Mouse (Mus musculus): Measurements from ENCODE around the gene Rusc1. TPM values are rescaled to one million over a fixed set of nuclear protein-coding genes. Genes with fewer than 3 reads are reported as not detected.
A peak's percentile ranks its signal among the peaks of the same experiment; 100 is the strongest.
"Not testable (repeated sequence)": the region's sequence is repeated elsewhere in the genome, so short reads cannot be mapped to it uniquely, and the experiment has no call there.

The Rusc1 gene
- total RNA-seq, 2 experiments from 2014 or later, result 19.2 to 23.2 TPM

DNA sequence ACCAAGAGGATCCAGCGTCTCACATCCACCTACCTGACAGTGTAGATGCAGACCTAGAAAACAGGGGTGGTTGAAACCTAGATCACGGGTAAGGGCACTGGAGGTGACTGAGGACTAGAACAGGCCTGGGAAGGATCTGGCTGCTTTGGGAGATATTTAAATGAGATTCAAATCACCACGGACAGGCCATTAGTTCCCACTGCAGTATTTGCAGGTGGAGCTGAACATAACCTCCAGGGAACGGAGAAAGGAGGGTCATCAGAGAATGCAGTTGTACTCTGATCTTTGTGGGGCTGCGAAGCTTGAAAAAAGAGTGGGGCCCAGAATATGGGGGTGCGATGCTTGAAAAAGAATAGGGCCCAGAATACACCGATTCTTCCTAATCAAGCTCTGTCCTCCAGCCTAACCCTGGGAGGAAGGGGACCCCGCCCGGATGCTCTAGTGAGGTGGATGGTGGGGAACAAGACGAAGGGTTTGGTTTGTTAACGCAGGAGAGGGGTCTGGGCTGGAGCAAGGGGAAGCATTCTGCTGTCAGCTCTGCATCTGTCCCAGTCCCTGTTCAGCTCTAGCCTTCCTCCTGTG is 511 bp downstream of the Rusc1 start:
- no peak for DNase-seq

DNA sequence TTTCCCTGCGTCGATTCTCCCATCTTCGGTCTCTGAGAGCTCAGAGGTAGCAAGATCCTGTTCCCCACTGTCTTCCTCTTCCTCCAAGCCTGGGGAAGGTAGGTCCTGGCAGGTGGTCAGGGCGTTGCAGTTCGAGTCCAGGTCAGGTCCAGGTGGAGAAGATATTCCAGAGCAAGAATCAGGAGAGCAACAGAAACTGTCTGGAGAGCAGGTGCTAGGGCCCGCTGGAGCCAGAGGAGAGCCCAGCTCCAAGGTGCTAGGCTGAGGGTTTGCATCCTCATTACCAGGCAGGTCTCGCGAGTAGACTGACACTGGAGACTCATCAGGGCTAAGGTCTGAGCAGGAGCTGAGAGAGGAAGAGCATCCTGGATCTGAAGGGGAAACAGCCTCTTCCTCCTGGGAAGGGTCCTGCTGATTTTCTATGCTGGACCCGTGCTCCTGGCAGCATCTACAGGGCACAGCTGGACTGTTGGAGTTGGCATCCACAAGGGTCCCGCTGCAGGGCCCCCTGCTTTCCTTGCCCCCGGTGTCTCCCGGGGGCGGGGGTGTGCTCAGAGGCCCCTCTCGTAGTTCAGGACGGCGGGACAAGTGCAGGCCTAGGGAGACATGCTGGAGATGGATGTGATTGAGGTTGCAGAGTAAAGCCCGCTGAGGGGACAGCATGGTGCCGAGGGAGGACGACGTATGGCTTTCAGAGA is 1.2 kb downstream of the Rusc1 start:
- DNase-seq, result no peak

DNA sequence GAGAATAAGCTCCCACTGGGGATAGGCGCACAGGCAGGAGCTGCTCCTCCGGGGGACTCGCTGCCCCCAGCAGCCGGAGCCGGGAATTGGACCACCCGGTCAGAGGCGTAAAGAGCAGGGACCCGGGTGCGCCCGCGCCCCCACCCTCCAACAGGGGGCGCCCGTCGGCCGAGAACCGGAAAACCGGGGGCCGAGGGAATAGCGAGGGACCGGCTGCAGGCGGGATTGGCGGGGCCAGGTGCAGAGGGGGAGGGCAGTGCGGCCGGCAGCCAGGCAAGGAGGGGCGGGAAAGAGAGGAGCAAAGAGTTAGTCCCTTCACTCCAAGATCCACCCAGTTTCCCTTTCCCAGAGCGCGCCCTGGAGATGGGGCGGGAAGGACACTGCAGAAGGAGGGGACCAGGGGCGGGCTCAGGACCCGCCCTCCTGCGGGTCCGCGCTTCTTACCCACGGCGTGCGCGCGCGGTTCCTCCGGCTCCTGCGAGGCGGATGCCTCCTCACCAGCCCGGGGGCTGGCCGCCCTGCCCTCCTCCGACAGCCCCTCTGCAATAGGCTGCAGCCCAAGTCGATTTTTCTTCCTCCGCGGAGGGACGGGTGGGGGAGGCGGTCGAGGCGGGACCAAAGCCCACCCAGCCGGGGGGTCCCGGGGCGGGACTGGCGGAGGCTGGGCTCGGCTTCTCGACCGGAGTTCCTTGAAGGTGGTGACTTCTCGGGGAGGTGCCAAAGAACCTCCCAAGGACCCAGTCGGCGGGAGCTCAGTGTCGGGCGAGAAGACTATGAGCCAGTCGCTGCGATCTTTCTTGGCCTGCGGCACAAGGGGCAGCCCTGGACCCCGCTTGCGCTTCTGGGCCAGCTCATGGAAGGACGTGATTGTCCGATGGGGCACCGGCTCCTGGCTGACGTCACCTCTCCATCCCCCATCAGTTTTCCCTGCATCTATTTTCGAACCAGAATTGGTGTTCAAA is 2.1 kb downstream of the Rusc1 start:
- DNase-seq, result peak; percentile 92

DNA sequence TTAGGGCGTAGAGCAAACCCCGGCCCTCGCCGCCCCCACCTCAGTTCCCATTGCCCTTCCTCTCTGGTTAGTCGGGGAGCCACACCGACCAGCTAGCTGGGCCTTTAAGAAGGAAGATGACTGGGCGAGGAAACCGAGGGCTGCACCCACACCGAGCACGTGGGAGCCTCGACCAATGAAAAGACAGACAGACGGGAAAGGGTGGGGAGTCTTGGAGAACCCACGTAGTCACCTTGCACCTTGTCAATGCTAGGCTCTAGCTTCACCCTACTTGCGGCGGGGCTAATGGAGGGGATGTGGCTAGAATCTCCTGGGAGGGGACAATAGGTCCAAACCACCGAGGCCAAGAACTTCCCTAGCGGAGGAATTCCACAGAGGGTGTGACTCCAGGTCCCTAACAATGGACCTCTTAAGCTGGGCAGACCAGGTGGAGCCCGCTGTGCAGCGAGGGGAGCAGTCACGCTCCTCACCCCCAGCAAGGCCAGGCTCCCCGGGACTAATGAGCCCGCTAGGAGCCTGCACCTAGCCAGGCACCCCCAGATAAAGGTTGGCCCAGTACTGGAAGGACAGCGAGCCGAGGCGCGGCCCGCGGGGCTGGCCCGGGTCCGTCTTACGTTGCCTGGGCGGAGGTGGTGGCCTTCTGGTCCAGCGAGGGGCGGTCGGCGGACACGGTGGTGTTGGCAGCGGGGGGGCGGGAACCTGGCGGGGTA is 3.1 kb downstream of the Rusc1 start:
- peak; percentile 91 for DNase-seq

DNA sequence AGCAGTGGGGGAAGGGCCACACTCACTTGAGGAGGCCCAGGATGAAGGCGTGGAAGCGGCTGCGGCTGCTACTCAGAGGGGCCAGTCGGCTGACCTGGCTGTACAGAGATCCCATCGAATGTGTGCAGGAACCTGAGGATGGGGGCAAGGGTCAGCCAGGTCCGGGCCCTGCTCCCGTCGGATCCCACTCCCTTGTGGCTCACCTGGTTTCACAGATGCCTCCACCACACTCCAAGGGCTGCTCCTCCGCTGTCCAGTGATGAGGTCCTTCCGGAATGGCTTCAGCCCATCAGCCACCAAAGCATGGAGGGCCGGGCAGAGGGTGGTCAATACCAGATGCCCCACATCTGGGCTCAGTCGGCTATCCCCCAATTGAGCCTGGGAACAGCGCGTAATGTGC is 4.1 kb downstream of the Rusc1 start:
- no peak for DNase-seq

DNA sequence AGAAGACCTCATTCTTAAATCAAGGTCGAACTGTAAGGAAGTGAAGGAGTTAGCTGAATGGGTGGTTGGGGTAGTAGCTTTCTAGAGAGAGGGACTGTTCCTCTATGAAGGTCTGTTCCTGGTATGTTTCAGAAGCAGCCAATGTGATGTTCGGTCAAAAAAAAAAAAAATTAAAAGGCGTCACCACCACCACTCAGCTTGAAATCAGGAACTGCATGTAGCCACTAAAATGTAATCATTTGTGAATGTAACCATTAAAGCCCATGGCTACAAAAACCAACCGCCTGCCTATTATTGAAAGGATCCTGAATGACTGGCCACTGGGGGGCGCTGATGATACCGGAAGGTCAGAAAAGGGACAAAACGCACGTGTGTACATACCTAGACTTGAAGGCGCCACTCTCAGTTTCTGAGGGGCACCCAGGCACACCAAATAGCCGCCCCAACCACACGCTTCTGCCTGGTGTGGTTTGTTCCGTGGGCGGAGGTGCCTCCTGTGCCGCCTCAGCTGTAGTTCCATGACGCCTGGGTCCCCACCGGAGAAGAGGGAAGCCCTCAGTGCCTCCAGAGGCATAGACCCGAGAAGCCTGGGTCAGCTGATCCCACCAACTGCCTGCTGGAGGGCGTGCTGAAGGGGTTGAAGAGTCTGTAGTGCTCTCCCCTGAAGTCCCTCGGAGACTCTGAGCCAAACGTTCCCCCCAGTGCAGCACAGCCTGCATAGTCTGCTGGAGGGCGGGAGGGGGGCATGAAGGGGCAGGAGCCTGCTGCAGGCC is 5.6 kb downstream of the Rusc1 start:
- peak; percentile 89 for DNase-seq

DNA sequence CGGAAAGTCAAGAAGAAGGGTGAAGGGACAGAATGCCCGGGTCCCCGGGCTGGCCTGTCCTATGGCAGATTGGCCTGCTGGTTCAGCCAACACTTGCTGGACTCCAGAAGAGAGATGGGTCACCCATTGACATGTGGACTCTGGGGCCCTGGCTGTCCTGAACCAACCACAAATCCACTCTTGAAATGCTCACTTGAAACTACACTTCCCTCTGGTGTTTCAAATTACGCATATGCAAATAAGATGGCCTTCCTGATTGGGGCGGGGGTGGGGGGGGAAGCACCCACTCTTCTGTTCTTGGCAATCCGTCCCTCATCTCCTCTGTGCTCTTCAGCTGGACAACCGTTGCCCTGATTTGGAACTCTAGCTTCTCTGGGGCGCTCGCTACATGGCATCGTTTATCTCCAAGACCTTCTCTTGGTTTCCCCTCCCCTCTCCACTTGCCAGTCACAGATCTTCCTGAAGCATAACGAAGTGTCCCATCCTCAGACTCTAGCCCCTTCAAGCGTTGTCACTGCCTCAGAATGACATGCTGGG is 8.4 kb downstream of the Rusc1 start:
- no peak for DNase-seq

DNA sequence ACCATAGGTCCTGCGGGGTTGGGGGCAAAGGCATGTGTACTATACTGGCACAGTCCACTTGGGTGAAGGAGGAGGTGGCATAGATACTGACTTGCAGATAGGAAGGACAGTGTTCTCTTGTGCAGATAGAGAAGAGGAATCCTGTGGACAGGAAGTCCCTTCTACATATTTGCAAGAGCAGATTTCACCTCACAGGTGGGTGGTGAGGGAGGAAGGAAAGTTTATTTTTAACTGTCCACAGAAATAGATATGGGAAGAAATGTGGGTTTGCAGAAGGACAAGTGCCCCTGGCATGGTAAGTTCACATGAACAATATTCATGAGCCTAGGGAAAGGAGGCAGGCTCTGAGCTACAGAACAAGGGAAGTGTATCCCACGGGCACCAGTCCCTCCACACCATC is 9.0 kb downstream of the Rusc1 start:
- no peak for DNase-seq

DNA sequence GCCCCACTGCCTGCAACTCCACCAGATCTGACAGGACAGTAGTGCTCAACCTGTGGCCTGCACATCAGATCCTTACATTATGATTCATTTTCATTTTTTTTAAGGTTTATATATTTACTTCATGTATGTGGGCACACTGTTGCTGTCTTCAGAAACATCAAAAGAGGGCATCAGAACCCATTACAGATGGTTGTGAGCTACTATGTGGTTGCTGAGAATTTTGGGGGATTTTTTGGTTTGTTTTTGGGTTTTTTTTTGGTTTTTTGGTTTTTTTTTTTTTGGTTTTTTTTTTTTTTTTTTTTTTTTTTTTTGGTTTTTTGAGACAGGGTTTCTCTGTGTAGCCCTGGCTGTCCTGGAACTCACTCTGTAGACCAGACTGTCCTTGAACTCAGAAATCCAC is 10.8 kb downstream of the Rusc1 start:
- not testable (repeated sequence) for DNase-seq

DNA sequence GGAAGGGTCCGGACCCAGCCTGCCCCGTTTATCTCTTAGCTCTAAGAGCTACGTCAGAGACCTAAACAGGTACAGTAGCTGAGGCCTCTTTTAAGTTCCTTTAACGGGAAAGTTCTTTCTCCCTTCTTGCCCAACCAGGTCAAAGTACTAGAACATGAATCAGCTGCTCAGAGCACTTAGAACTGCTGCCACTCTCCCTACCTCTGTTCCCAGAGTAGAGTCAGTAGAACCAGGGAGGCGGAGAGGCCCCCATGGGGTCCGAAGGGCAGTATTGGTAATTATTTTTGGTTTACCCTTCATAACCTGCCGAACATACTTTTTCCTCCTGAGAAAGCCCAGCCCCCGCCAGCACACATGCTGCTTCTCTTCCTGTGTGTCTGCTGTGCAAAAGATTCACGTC is 15.7 kb downstream of the Rusc1 start:
- DNase-seq, result no peak

DNA sequence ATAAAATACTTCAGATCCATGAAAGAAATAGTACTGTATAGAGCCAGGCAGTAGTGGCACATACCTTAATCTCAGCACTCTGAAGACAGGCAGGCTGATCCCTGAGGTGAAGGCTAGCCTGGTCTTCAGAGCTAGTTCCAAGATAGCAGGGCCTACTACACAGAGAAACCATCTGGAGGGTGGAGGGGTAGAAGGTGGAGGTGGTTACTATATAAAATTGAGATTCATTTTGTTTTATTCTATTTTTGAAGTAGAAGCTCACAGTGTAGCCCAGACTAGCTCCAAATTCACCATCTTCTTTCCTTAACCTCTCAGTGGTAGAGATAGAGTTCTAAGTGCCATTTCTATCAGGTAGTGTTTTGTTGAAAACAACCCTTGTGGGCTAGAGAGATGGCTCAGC is 25.8 kb downstream of the Rusc1 start:
- DNase-seq, result no peak

DNA sequence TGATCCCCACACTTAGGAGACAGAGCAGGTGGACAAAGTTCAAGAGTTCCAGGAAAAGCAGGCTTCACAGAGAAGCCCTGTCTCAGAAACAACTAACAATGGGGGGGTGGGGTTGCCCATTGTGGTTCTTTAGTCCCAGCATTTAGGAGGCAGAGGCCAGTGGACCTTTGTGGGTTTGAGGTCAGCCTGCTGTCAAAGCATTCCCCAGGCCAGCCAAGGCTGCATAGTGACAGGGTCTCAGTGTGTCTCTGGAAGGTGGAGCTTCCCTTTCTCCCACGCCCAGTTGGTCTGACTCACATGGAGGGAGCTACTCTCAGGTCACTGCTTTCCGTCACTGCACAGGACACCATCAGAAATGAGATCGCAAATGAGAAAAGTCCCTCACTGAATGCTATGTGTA is 31.4 kb downstream of the Rusc1 start:
- no peak for DNase-seq

DNA sequence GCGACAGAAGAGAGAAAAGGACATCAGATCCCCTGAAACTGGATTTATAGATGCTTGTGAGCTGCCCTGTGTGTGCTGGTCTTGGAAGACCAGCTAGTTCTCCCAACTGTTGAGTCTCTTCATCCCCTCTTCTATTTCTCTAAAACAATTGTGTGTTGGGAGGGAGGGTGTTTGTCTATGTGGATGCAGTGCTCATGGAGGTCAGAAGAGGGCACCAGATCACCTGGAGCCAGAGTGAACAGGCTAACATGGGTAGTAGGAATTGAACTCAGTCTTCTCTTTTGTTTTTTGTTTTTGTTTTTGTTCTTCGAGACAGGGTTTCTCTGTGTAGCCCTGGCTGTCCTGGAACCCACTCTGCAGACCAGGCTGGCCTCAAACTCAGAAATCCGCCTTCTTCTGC is 34.3 kb downstream of the Rusc1 start:
- peak; percentile 38 for DNase-seq

DNA sequence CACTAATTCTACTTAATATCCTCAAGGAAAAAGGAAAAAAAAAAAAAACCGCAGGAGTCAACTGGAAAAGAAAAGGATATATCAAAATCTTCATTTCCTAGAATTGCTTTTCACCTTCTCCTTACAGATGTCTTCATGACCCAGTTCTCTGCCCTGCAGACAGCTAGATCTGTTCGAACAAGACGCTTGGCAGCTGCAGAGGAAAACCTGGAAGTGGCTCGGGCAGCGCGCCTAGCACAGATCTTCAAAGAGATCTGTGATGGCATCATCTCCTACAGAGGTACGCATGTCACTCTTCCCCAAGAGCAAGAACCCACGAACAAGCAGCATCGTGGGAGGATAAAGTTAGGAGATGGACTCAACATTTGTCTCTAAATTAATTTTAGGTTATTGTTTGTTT is 34.8 kb downstream of the Rusc1 start:
- DNase-seq, result no peak

DNA sequence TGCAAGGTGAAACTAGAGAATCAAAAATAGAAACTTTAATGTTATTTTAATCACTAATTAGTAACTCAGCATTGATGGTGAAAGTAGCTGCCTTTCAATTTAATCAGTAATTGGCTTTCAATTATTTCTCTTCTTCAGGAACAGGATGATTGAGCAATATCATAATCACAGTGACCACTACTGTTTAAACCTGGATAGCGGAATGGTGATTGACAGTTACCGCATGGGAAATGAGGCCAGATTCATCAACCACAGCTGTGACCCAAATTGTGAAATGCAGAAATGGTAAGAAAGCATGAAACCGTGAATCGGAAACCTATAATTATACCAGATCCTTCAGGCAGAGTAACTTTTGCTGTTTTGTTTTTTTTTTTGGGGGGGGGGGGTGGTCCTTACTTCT is 49.8 kb downstream of the Rusc1 start:
- no peak for DNase-seq

Other genes starting within 250 kb of the Rusc1 start
- gene Msto1, start 179.3 kb downstream of the Rusc1 start, total RNA-seq (2021), result 10 to 100 TPM; 23.9 to 27.2 TPM
- 10 to 100 TPM; 34.4 to 44.4 TPM for gene Ash1l, start 142.7 kb downstream of the Rusc1 start, total RNA-seq (2021)
- 100 to 1,000 TPM; 114 to 128 TPM for gene Dap3, start 142.1 kb downstream of the Rusc1 start, total RNA-seq (2021)
- gene Gm43738, start 7.8 kb upstream of the Rusc1 start, total RNA-seq (2021), result not detected
- 10 to 100 TPM; 56.9 to 70.2 TPM for gene Fdps, start 8.6 kb upstream of the Rusc1 start, total RNA-seq (2021)
- gene Pklr, start 42.8 kb upstream of the Rusc1 start, total RNA-seq (2021), result 10 to 100 TPM; 15.2 to 41.1 TPM
- 1 to 10 TPM; 2.2 to 5.7 TPM for gene Hcn3, start 66.9 kb upstream of the Rusc1 start, total RNA-seq (2021)
- gene Clk2, start 71.5 kb upstream of the Rusc1 start, total RNA-seq (2021), result 10 to 100 TPM; 42.0 to 65.6 TPM
- gene Scamp3, start 84.2 kb upstream of the Rusc1 start, total RNA-seq (2021), result 10 to 100 TPM; 67.9 to 72.7 TPM
- gene Fam189b, start 89.8 kb upstream of the Rusc1 start, total RNA-seq (2021), result 10 to 100 TPM; 16.2 to 24.8 TPM
- 10 to 100 TPM; 47.8 to 48.1 TPM for gene Gba, start 109.6 kb upstream of the Rusc1 start, total RNA-seq (2021)
- 10 to 100 TPM; 21.8 to 22.6 TPM for gene Thbs3, start 121.9 kb upstream of the Rusc1 start, total RNA-seq (2021)
- 100 to 1,000 TPM; 176 to 198 TPM for gene Mtx1, start 133.8 kb upstream of the Rusc1 start, total RNA-seq (2021)
- gene Muc1, start 135.7 kb upstream of the Rusc1 start, total RNA-seq (2021), result under 1 TPM; 0.51 to 0.55 TPM
- 100 to 1,000 TPM; 109 to 116 TPM for gene Krtcap2, start 152.7 kb upstream of the Rusc1 start, total RNA-seq (2021)
- gene Trim46, start 153.0 kb upstream of the Rusc1 start, total RNA-seq (2021), result 1 to 10 TPM; 2.0 to 4.2 TPM
- 100 to 1,000 TPM; 115 to 122 TPM for gene Dpm3, start 166.0 kb upstream of the Rusc1 start, total RNA-seq (2021)
- 10 to 100 TPM; 46.7 to 53.1 TPM for gene Slc50a1, start 177.3 kb upstream of the Rusc1 start, total RNA-seq (2021)
- gene Efna1, start 187.8 kb upstream of the Rusc1 start, total RNA-seq (2021), result 10 to 100 TPM; 25.0 to 34.3 TPM
- gene Efna3, start 229.7 kb upstream of the Rusc1 start, total RNA-seq (2021), result under 1 TPM; 0.51 to 0.73 TPM
- gene Efna4, start 244.7 kb upstream of the Rusc1 start, total RNA-seq (2021), result 1 to 10 TPM; 1.7 to 2.2 TPM

All from adrenal gland, postnatal 10 days (tissue).